Mouse (Mus musculus) CH12.LX (cell line): ENCODE measurements at regions not wholly inside any gene's neighbourhood (a gene's known extent, or its start where the extent isn't known, plus 50 kb on each side); places are given as distances from the start of the nearest gene placed in this dataset.

Experiments used
- DNase-seq: peaks from one replicate; pipeline ENCODE4 v3.0.0-alpha.2; 2013; ENCODE audit errors: extremely low read depth
- H3K27ac ChIP-seq: 2 replicates; pipeline ENCODE4 v1.5.1; 2012; ENCODE audit warnings: low read depth, mild to moderate bottlenecking, control low read depth, moderate library complexity; ENCODE audit not compliant: insufficient read depth
- H3K27me3 ChIP-seq: replicated peaks from 2 replicates; pipeline ENCODE3; 2012; ENCODE audit warnings: inconsistent platforms
- H3K36me3 ChIP-seq, 2 experiments: replicated peaks in 1 of 2; 2 replicates each; pipeline versions ENCODE3 to v1.6.1; 2012; ENCODE audit warnings: inconsistent platforms in 1 of 2, low read length in 1 of 2, mild to moderate bottlenecking in 1 of 2, mixed read lengths in 1 of 2, moderate library complexity in 1 of 2; ENCODE audit not compliant: control insufficient read depth in 1 of 2, insufficient read depth in 1 of 2
- H3K4me1 ChIP-seq, 2 experiments: 2 replicates each; pipeline ENCODE4 v1.6.1; 2012; ENCODE audit warnings: inconsistent platforms in 1 of 2, moderate library complexity in 1 of 2; ENCODE audit not compliant: insufficient read depth in 2 of 2, control insufficient read depth in 1 of 2
- H3K4me2 ChIP-seq: 2 replicates; pipeline ENCODE4 v1.6.1; 2012; ENCODE audit warnings: low read depth, mild to moderate bottlenecking, control low read depth; ENCODE audit not compliant: poor library complexity, insufficient read depth, severe bottlenecking
- H3K4me3 ChIP-seq, 3 experiments: fragments of 150-350 bp in 1 of 3; sonication (generic) in 1 of 3; replicated peaks in 1 of 3; 2 replicates each; pipeline versions ENCODE3 to v1.5.1; 2011 to 2012; ENCODE audit warnings: low read depth in 2 of 3, low read length in 2 of 3, mild to moderate bottlenecking in 2 of 3, moderate library complexity in 2 of 3, control low read depth in 1 of 3, improper control_type of control experiment in 1 of 3, inconsistent platforms in 1 of 3, mixed read lengths in 1 of 3; ENCODE audit not compliant: poor library complexity in 1 of 3
- H3K79me2 ChIP-seq: replicated peaks from 2 replicates; pipeline ENCODE4 v1.6.1; 2012; ENCODE audit warnings: mild to moderate bottlenecking, moderate library complexity; ENCODE audit not compliant: control insufficient read depth, poor library complexity, insufficient read depth, severe bottlenecking; ENCODE audit errors: extremely low read depth
- H3K9ac ChIP-seq: 2 replicates; pipeline ENCODE4 v1.6.1; 2012; ENCODE audit warnings: low read depth, mild to moderate bottlenecking, control low read depth, moderate library complexity; ENCODE audit not compliant: insufficient read depth
- H3K9me3 ChIP-seq: replicated peaks from 2 replicates; pipeline ENCODE3; 2012; ENCODE audit warnings: low read length, inconsistent platforms, mixed read lengths
- BHLHE40 ChIP-seq: IDR thresholded peaks from 2 replicates; pipeline ENCODE4 v1.6.1; 2011; ENCODE audit warnings: mild to moderate bottlenecking, low read depth, low read length, improper control_type of control experiment
- CHD1 ChIP-seq: IDR thresholded peaks from 2 replicates; pipeline ENCODE4 v1.6.1; 2012; ENCODE audit warnings: low read depth, low read length, improper control_type of control experiment, inconsistent platforms
- E2F4 ChIP-seq: IDR thresholded peaks from 2 replicates; pipeline ENCODE4 v1.6.1; 2011; ENCODE audit warnings: low read depth, low read length, improper control_type of control experiment; ENCODE audit not compliant: insufficient replicate concordance
- ELF1 ChIP-seq: IDR thresholded peaks from 2 replicates; pipeline ENCODE4 v1.6.1; 2014; ENCODE audit warnings: low read depth, mild to moderate bottlenecking, inconsistent platforms, low read length, improper control_type of control experiment
- IRF4 ChIP-seq: IDR thresholded peaks from 2 replicates; pipeline ENCODE4 v1.6.1; 2014; ENCODE audit warnings: low read depth, mild to moderate bottlenecking, inconsistent platforms, low read length, improper control_type of control experiment
- JUN ChIP-seq: IDR thresholded peaks from 2 replicates; pipeline ENCODE4 v1.6.1; 2011; ENCODE audit warnings: low read depth, mild to moderate bottlenecking, low read length, improper control_type of control experiment, moderate library complexity; ENCODE audit not compliant: insufficient read depth
- KAT2A ChIP-seq: IDR thresholded peaks from 2 replicates; pipeline ENCODE4 v1.6.1; 2012; ENCODE audit warnings: low read length, improper control_type of control experiment, inconsistent platforms; ENCODE audit not compliant: insufficient replicate concordance
- MAFK ChIP-seq: IDR thresholded peaks from 2 replicates; pipeline ENCODE4 v1.6.1; 2011; ENCODE audit warnings: low read length, improper control_type of control experiment; ENCODE audit not compliant: insufficient replicate concordance
- NELFE ChIP-seq: IDR thresholded peaks from 2 replicates; pipeline ENCODE4 v1.6.1; 2011; ENCODE audit warnings: low read depth, low read length, improper control_type of control experiment
- PAX5 ChIP-seq: IDR thresholded peaks from 2 replicates; pipeline ENCODE4 v1.6.1; 2012; ENCODE audit warnings: low read length, inconsistent platforms, mixed read lengths
- RAD21 ChIP-seq: IDR thresholded peaks from 2 replicates; pipeline ENCODE4 v1.6.1; 2011; ENCODE audit warnings: low read depth, mild to moderate bottlenecking, low read length, improper control_type of control experiment, moderate library complexity
- USF1 ChIP-seq: IDR thresholded peaks from 2 replicates; pipeline ENCODE4 v1.6.1; 2014; ENCODE audit warnings: low read depth, mild to moderate bottlenecking, inconsistent platforms, low read length, improper control_type of control experiment
- ZC3H11A ChIP-seq: IDR thresholded peaks from 2 replicates; pipeline ENCODE4 v1.6.1; 2012; ENCODE audit warnings: low read depth, mild to moderate bottlenecking, inconsistent platforms, low read length, improper control_type of control experiment
- ZMIZ1 ChIP-seq: IDR thresholded peaks from 2 replicates; pipeline ENCODE4 v1.6.1; 2012; ENCODE audit warnings: low read depth, mild to moderate bottlenecking, inconsistent platforms, low read length, improper control_type of control experiment
- dilution Hi-C: fragments of 300-500 bp; cut with MboI; formaldehyde crosslinking; loops from 2 replicates; pipeline ENCODE4 v1.14.3; 2020; ENCODE audit warnings: low sequenced_read_pairs; ENCODE audit not compliant: extremely low pct_unique_long_range_greater_than_20kb, extremely low pct_ligation_motif_present
- in situ Hi-C: fragments of 300-500 bp; cut with MboI; formaldehyde crosslinking; loops from 3 replicates; pipeline ENCODE4 v1.14.3; 2019; ENCODE audit warnings: low sequenced_read_pairs, low pct_ligation_motif_present, low pct_unique_long_range_greater_than_20kb, mixed read lengths

GRCm38 (mm10) chr14:76772781-76773438 lies 216.2 kb upstream of the Serp2 start:
- no peak overlapping the region for H3K27ac ChIP-seq
- no peaks in the 10 kb centered on the region for H3K27me3 ChIP-seq
- H3K4me1 ChIP-seq, result no peaks in the 10 kb centered on the region
- TF ChIP-seq JUN (no peak), ZMIZ1 (no peak), KAT2A (no peak), E2F4 (no peak), BHLHE40 (no peak), RAD21 (peak; percentile 2)
- TF ChIP-seq, all 38 proteins: peak for 1
- Histone ChIP-seq H3K9ac (no peak overlapping the region), H3K79me2 (no peaks in the 10 kb centered on the region), H3K9me3 (no peaks in the 10 kb centered on the region), H3K4me2 (no peak overlapping the region), H3K4me3 (no peak overlapping the region), H3K36me3 (no peaks in the 10 kb centered on the region)
- in situ Hi-C loops, result no loop called here
- dilution Hi-C loops, result no loop called here
- DNase-seq, result no peak

GRCm38 (mm10) chr14:76770106-76770505 lies 213.4 kb upstream of the Serp2 start:
- Histone ChIP-seq H3K27me3 (no peaks in the 10 kb centered on the region), H3K4me3 (no peak overlapping the region), H3K4me2 (no peak overlapping the region), H3K36me3 (no peaks in the 10 kb centered on the region), H3K4me1 (no peaks in the 10 kb centered on the region), H3K27ac (no peak overlapping the region), H3K79me2 (no peaks in the 10 kb centered on the region), H3K9ac (no peak overlapping the region), H3K9me3 (no peaks in the 10 kb centered on the region)
- TF ChIP-seq JUN, result no peak
- no peak for TF ChIP-seq USF1
- no peak for TF ChIP-seq CHD1
- TF ChIP-seq IRF4, result no peak
- no peak for TF ChIP-seq ZC3H11A
- TF ChIP-seq PAX5, result no peak
- TF ChIP-seq NELFE, result no peak
- TF ChIP-seq ELF1, result no peak
- TF ChIP-seq RAD21, result no peak
- TF ChIP-seq MAFK, result no peak
- no peak for DNase-seq
- in situ Hi-C loops, result no loop called here
- dilution Hi-C loops, result no loop called here
